Mouse (Mus musculus) liver, embryonic 16.5 days (tissue): ENCODE data around the gene Tmem135. TPM values are rescaled to one million over a fixed set of nuclear protein-coding genes. Genes with fewer than 3 reads are reported as not detected.
A peak's percentile ranks its signal among the peaks of the same experiment; 100 is the strongest.

Source experiments
- ATAC-seq: fragments of 200-750 bp; cut with Nextera tagmentation; 2 replicates; pipeline ENCODE4 v1.8.0; 2017; ENCODE audit warnings: low read depth, mild to moderate bottlenecking, moderate number of reproducible peaks, moderate library complexity
- H3K27ac ChIP-seq: fragments of 300-500 bp; sonication (generic); 2 replicates; pipeline ENCODE4 v1.5.1; 2014; ENCODE audit warnings: mild to moderate bottlenecking, low read length
- H3K27me3 ChIP-seq: fragments of 300-500 bp; sonication (generic); 2 replicates; pipeline ENCODE4 v1.6.1; 2014; ENCODE audit warnings: low read depth, low read length, mixed read lengths; ENCODE audit not compliant: control insufficient read depth, insufficient read depth
- H3K36me3 ChIP-seq: fragments of 300-500 bp; sonication (generic); 2 replicates; pipeline ENCODE4 v1.6.1; 2014; ENCODE audit warnings: mild to moderate bottlenecking; ENCODE audit not compliant: control insufficient read depth, insufficient read depth
- H3K4me1 ChIP-seq: fragments of 300-500 bp; sonication (generic); 2 replicates; pipeline ENCODE4 v1.6.1; 2014; ENCODE audit warnings: low read depth, low read length, mixed read lengths; ENCODE audit not compliant: control insufficient read depth
- H3K4me2 ChIP-seq: fragments of 300-500 bp; sonication (generic); 2 replicates; pipeline ENCODE4 v1.6.1; 2014; ENCODE audit warnings: low read depth, low read length, mixed read lengths
- H3K4me3 ChIP-seq: fragments of 300-500 bp; sonication (generic); 2 replicates; pipeline ENCODE4 v1.5.1; 2014; ENCODE audit warnings: low read depth, mild to moderate bottlenecking, low read length
- H3K9ac ChIP-seq: fragments of 300-500 bp; sonication (generic); 2 replicates; pipeline ENCODE4 v1.6.1; 2014; ENCODE audit warnings: low read depth, low read length
- H3K9me3 ChIP-seq: fragments of 300-500 bp; sonication (generic); replicated peaks from 2 replicates; pipeline ENCODE4 v1.6.1; 2016; ENCODE audit warnings: low read length; ENCODE audit not compliant: control insufficient read depth
- WGBS: fragments of 180-500 bp; shearing (Covaris S2); extraction: QIAGEN DNeasy Blood & Tissue Kit; methylation state at CpG from one replicate; pipeline ENCODE4 v1.1.7; 2014; ENCODE audit not compliant: insufficient replicate concordance; 5-methylcytosine and 5-hydroxymethylcytosine counted together
- polyA plus RNA-seq: library from polyadenylated mRNA; unstranded; fragments of >200 nt; fragmentation: Nextera tagmentation; extraction: Ambion mirVana; gene quantifications from 2 replicates; pipeline ENCODE4 v1.2.1, GENCODE M21; 2015

Gene Tmem135
- polyA plus RNA-seq, 1 experiment from 2014 or later: 18.6 TPM

DNA sequence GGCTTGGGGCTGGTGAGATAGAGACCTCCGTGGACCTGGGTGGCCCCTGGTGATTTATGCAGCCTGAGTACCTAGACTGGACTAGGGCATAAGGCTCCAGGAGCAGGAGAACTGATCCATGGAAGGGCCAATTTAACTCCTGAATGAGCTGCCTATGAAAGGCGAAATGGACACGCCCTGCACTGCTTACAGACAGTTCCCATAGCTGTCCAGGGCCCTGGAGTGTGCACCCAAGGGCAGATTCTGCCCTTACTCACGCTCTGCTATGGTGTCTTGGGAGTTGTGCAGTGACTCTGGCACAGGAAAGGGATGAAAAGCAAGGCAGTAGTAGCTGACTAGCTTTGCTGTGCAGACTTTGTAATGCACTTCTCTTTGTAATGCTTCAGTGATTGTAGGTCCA lies 6.3 kb upstream of the Tmem135 start:
- Histone ChIP-seq H3K27me3 (peaks cover 4% of the 10 kb centered on the region), H3K4me1 (peaks cover 4% of the 10 kb centered on the region), H3K4me3 (no peak overlapping the region), H3K36me3 (no peaks in the 10 kb centered on the region; the same call in 1 of the 2 replicates), H3K4me2 (no peak overlapping the region), H3K9ac (no peak overlapping the region), H3K9me3 (no peaks in the 10 kb centered on the region), H3K27ac (no peak overlapping the region)
- 62% methylated on average over 4 of the region's 4 CpGs for WGBS
- ATAC-seq: no peak

DNA sequence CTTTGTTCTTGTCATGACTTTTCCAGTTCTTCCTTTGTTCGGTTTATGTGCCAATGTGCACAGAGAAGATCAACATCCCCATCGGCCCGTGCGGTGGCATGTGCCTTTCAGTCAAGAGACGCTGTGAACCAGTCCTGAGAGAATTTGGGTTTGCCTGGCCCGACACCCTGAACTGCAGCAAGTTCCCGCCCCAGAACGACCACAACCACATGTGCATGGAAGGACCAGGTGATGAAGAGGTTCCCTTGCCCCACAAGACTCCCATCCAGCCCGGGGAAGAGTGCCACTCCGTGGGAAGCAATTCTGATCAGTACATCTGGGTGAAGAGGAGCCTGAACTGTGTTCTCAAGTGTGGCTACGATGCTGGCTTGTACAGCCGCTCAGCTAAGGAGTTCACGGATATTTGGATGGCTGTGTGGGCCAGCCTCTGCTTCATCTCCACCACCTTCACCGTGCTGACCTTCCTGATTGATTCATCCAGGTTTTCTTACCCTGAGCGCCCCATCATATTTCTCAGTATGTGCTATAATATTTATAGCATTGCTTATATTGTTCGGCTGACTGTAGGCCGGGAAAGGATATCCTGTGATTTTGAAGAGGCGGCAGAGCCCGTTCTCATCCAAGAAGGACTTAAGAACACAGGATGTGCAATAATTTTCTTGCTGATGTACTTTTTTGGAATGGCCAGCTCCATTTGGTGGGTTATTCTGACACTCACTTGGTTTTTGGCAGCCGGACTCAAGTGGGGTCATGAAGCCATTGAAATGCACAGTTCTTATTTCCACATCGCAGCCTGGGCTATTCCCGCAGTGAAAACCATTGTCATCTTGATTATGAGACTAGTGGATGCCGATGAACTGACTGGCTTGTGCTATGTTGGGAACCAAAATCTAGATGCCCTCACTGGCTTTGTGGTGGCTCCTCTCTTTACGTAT lies 3.3 kb upstream of the Tmem135 start:
- no peak overlapping the region for H3K9ac ChIP-seq

DNA sequence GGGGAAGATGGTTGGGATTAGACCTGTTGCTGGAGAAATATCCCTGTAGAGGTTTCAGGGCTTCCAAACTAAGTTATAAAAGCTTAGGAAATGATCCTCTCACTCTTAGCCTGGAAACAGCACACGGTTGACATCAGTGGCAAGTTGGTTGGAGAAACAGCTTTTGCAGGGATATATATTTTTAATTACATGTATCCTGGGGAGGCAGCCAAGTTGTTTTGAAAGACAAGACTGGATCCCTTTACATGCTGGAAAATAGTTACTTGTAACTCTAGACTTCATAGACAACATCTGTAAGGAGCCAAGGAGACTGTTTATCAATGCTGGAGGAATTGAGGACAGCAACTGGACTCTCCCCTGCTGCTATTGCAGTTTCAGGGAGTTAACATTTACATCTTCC lies 2.0 kb upstream of the Tmem135 start:
- WGBS: 43% methylated on average over 1 of the region's 1 CpGs
- peak overlapping the region; percentile 28 for H3K4me3 ChIP-seq
- H3K36me3 ChIP-seq: no peaks in the 10 kb centered on the region; the same call in 1 of the 2 replicates
- H3K4me1 ChIP-seq: peaks cover 4% of the 10 kb centered on the region
- ATAC-seq: no peak
- peaks cover 34% of the 10 kb centered on the region for H3K27me3 ChIP-seq
- H3K27ac ChIP-seq: no peak overlapping the region
- no peaks in the 10 kb centered on the region for H3K9me3 ChIP-seq
- no peak overlapping the region for H3K9ac ChIP-seq
- H3K4me2 ChIP-seq: peak overlapping the region; percentile 36

More for the DNA sequence above, 3.3 kb upstream of the Tmem135 start:
- no peak for ATAC-seq
- Histone ChIP-seq H3K27me3 (peaks cover 34% of the 10 kb centered on the region), H3K4me1 (peaks cover 4% of the 10 kb centered on the region), H3K27ac (no peak overlapping the region), H3K9me3 (no peaks in the 10 kb centered on the region), H3K36me3 (no peaks in the 10 kb centered on the region; the same call in 1 of the 2 replicates), H3K4me2 (no peak overlapping the region), H3K4me3 (no peak overlapping the region)
- 73% methylated on average over 24 of the region's 24 CpGs for WGBS

DNA sequence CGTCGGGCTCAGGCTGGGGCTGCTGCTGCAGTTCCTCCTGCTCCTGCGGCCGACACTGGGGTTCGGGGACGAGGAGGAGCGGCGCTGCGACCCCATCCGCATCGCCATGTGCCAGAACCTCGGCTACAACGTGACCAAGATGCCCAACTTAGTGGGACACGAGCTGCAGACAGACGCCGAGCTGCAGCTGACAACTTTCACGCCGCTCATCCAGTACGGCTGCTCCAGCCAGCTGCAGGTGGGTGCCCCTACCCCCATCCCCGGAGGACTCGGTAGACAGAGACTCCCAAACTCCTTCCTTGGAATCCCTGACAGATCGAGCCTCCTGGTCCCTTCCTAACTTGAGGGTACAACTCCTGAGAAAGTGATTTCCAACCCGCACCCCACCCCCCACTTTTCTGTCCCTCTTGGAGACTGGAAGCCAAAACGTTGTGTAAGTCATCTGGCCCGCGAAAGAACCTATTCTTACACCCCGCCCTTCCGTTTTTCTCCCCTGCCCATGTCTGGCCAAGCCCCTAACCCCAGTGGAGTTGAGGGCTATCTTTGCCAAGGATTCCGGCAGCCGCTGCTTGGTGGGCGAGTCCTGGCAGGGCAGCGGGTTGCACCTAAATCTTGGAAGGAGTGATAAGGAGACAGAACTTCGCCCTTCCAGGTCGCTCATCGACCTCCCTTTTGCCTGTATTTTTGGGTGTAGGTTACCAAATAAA lies 865 bp upstream of the Tmem135 start:
- peak overlapping the region; percentile 71 for H3K9ac ChIP-seq
- H3K4me3 ChIP-seq: peak overlapping the region; percentile 70
- peak overlapping the region; percentile 63 for H3K27ac ChIP-seq
- peak overlapping the region; percentile 79 for H3K4me2 ChIP-seq
- WGBS: under 1% methylated on average over 35 of the region's 35 CpGs
- no peaks in the 10 kb centered on the region; the same call in 1 of the 2 replicates for H3K36me3 ChIP-seq
- peaks cover 34% of the 10 kb centered on the region for H3K27me3 ChIP-seq
- H3K4me1 ChIP-seq: peaks cover 4% of the 10 kb centered on the region
- no peak for ATAC-seq
- H3K9me3 ChIP-seq: no peaks in the 10 kb centered on the region

DNA sequence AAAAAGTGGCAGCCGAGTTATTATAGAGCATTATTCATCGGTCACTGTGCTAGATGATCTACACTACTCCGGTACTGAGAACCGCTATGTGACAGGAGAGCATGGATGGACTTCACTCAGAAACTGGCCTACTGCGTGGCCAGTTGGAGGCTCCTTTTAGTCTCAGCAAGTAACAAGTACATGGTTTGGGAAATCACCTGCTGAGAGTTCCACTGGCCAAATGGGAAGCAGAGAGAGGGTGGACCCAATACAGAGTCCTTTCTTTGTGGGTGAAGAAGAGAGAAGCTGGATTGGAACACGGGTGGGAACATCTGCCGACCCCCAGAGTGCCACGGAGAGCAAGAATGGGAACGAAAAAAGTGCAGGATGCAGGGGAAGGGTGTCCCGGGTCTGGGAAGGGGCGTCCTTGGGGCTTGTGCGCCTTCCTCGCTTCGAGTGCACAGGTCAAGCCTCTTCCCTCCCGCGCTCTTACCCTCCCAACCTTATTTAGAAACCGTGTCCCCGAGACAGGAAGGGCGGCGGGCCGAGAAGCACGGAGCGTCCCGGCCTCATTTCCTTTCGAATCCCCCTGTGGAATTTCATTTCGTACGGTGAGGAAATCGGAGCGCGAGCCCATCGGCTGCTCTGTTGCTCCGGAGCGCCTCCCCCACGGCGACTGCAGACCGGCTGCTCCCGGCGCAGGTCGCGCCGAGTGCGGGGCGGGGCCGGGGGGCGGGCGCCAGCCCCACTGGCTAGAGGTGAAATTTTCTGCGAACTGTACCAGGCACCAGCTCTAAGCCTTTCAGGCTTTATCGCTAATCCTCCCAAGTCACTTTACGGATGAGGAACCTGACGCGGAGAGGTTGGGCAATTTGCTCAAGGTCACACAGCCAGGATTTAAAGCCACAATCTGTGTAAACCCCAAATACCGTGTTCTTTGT lies 709 bp downstream of the Tmem135 start:
- Histone ChIP-seq H3K27ac (peak overlapping the region; percentile 82), H3K9ac (peak overlapping the region; percentile 50), H3K27me3 (peaks cover 34% of the 10 kb centered on the region), H3K4me2 (peak overlapping the region; percentile 79), H3K4me3 (peak overlapping the region; percentile 70), H3K36me3 (no peaks in the 10 kb centered on the region; the same call in 1 of the 2 replicates), H3K4me1 (peaks cover under 1% of the 10 kb centered on the region; the same call in 1 of the 2 replicates), H3K9me3 (no peaks in the 10 kb centered on the region)
- WGBS: 5% methylated on average over 52 of the region's 52 CpGs
- peak; percentile 78 for ATAC-seq

DNA sequence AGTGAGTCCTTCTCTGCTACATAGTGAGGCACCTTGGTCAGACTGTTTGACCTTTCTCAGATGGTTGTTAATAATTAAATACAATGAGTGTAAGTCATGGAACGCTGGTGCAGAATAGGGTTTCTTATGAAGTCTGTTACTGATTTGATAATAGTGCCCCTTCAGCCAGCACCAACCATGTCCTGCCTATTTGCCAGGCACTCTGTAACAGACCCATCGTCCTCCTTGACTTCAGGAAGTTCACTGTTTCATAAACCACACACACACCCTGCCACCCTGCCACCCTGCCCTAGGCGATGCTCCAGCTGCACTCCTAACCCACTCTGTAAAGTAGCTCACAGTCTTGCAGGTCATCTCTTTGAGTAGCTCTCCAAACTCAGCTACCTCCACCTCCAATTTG lies 2.1 kb downstream of the Tmem135 start:
- Histone ChIP-seq H3K36me3 (no peaks in the 10 kb centered on the region), H3K27me3 (peaks cover 34% of the 10 kb centered on the region), H3K27ac (no peak overlapping the region)

DNA sequence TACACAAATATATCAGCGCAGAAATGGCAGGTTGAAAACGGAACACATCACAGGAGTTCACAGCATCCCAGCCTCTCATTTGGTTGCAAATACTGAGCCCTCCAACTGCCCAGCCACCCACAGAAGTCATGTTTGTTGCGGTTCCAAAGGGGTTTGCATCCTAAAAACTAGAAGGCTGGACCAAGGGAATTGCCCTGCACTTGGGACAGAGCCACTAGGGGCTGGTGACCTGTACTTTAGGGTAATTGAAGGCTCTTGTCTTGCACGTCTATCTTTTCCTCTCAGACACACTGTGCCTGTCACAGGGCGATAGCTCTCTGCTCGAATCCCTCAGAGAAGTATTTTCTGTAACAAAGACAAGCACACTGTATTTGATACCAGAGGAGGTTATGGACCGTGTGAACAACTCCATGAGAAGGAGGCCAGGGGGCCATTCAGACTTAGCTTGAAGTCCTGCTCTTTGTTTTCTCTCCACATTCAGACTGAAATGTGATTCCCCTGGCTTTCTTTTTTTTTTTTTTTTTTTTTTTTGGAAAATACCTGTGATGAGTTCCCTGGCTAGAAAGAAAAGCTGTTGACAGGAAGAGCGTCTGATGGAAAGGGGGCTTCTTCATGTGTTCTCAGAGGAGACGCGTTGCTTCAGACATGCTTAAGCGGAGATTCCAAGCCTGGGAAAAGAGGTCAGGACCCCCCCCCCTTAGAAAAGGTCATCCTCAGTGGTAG lies 2.7 kb downstream of the Tmem135 start:
- Histone ChIP-seq H3K4me3 (no peak overlapping the region), H3K4me1 (no peaks in the 10 kb centered on the region), H3K27me3 (peaks cover 34% of the 10 kb centered on the region), H3K27ac (no peak overlapping the region), H3K36me3 (no peaks in the 10 kb centered on the region), H3K4me2 (no peak overlapping the region), H3K9ac (no peak overlapping the region), H3K9me3 (no peaks in the 10 kb centered on the region)
- no peak for ATAC-seq
- WGBS: 56% methylated on average over 11 of the region's 11 CpGs

More for the DNA sequence above, 2.1 kb downstream of the Tmem135 start:
- Histone ChIP-seq H3K9ac (no peak overlapping the region), H3K9me3 (no peaks in the 10 kb centered on the region), H3K4me1 (no peaks in the 10 kb centered on the region), H3K4me3 (no peak overlapping the region), H3K4me2 (no peak overlapping the region)
- WGBS: 40% methylated on average over 3 of the region's 3 CpGs
- ATAC-seq: no peak

DNA sequence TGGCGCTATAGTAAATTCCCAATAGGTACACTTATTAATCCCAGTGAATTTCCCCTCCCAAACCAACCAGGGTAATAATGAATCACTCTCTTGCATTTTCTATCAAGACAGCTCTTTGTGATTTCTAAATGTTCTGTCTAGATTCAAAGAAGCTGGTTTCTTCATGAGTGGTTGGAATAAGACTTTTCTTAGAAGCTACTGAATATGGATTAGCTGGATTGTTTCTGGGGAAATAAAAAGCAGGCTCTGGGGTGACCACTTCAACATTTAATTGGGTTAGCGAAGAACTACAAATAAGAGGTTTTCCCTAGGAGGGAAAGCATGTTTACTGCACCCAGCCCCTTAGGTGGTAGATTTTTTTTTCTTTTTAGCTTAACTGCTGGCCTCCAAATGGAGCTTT lies 3.3 kb downstream of the Tmem135 start:
- H3K9ac ChIP-seq: no peak overlapping the region
- 59% methylated on average over 2 of the region's 2 CpGs for WGBS
- no peaks in the 10 kb centered on the region for H3K9me3 ChIP-seq
- H3K27ac ChIP-seq: no peak overlapping the region
- no peak for ATAC-seq
- H3K27me3 ChIP-seq: peaks cover 30% of the 10 kb centered on the region
- no peak overlapping the region for H3K4me3 ChIP-seq
- H3K36me3 ChIP-seq: no peaks in the 10 kb centered on the region
- no peaks in the 10 kb centered on the region for H3K4me1 ChIP-seq
- no peak overlapping the region for H3K4me2 ChIP-seq
